Mouse (Mus musculus): ENCODE results near the gene Bin2.
"Not testable (repeated sequence)": the region's sequence is repeated elsewhere in the genome, so short reads cannot be mapped to it uniquely, and the experiment has no call there.

Bin2 gene

GRCm38 (mm10) chr15:100616221-100616620, 53.1 kb downstream of the Bin2 start:
- DNase-seq (ENCODE audit: low spot score): no peak

- peak; percentile 78 for DNase-seq (ENCODE audit: low spot score)
Measured at GRCm38 (mm10) chr15:100615825-100616220, 53.5 kb downstream of the Bin2 start.

- DNase-seq (ENCODE audit: low spot score): peak; percentile 96
Measured at GRCm38 (mm10) chr15:100614996-100615824, 54.1 kb downstream of the Bin2 start, which contains the start of gene Dazap2. Gene Dazap2, plus strand, starts transcription at chr15:100615349.

- peak; percentile 33 for DNase-seq (ENCODE audit: low spot score)
Measured at GRCm38 (mm10) chr15:100614218-100614995, 54.9 kb downstream of the Bin2 start.

GRCm38 (mm10) chr15:100613584-100613983, 55.8 kb downstream of the Bin2 start:
- DNase-seq (ENCODE audit: low spot score): peak; percentile 45

- DNase-seq (ENCODE audit: low spot score): no peak
Measured at GRCm38 (mm10) chr15:100612432-100612831, 56.9 kb downstream of the Bin2 start.

- no peak for DNase-seq (ENCODE audit: low spot score)
Measured at GRCm38 (mm10) chr15:100611951-100612350, 57.4 kb downstream of the Bin2 start.

GRCm38 (mm10) chr15:100606677-100607076, 62.7 kb downstream of the Bin2 start:
- DNase-seq (ENCODE audit: low spot score): not testable (repeated sequence)

- DNase-seq (ENCODE audit: low spot score): no peak
Measured at GRCm38 (mm10) chr15:100601669-100602068, 67.7 kb downstream of the Bin2 start.

GRCm38 (mm10) chr15:100600696-100601272, 68.6 kb downstream of the Bin2 start:
- no peak for DNase-seq (ENCODE audit: low spot score)

- peak; percentile 43 for DNase-seq (ENCODE audit: low spot score)
Measured at GRCm38 (mm10) chr15:100600047-100600695, 69.2 kb downstream of the Bin2 start.

GRCm38 (mm10) chr15:100599276-100600046, 69.9 kb downstream of the Bin2 start, which contains the start of gene Pou6f1:
Gene Pou6f1, minus strand, starts transcription at chr15:100599984.
- DNase-seq (ENCODE audit: low spot score): peak; percentile 18

- DNase-seq (ENCODE audit: low spot score): no peak
Measured at GRCm38 (mm10) chr15:100598883-100599275, 70.5 kb downstream of the Bin2 start.

GRCm38 (mm10) chr15:100598287-100598882, 71.0 kb downstream of the Bin2 start:
- no peak for DNase-seq (ENCODE audit: low spot score)

GRCm38 (mm10) chr15:100592817-100593216, 76.5 kb downstream of the Bin2 start:
- no peak for DNase-seq (ENCODE audit: low spot score)
